Mouse (Mus musculus): ENCODE measurements around the gene Phgdh. TPM values are rescaled to one million over a fixed set of nuclear protein-coding genes. Genes with fewer than 3 reads are reported as not detected.

Phgdh gene
- polyA plus RNA-seq, 1 experiment = 18.1 TPM

DNA sequence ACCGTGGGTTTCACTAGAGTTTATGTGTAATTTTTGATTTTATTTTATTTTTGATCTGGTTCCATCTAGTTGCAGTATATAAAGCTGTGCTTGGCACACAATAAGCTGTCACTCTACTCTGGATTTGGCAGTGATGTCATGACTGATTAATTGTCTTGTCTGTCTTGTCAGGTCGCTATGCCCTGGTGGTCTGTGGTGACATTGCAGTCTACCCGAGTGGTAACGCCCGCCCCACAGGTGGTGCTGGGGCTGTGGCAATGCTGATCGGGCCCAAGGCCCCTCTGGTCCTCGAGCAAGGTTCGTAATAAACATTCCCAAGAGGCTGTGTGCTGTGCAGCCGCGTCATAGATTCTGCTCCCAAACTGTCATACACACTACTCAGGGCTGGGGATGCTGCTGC lies 43.8 kb downstream of the Phgdh start:
- no peak for TF ChIP-seq CTCF (IDR thresholded peaks at IDR 0.05; ENCODE audit: control insufficient read depth, insufficient read depth, insufficient replicate concordance, low read depth, low read length)
- no peak for TF ChIP-seq POLR2A (IDR thresholded peaks at IDR 0.05; ENCODE audit: control insufficient read depth, low read depth, low read length)

DNA sequence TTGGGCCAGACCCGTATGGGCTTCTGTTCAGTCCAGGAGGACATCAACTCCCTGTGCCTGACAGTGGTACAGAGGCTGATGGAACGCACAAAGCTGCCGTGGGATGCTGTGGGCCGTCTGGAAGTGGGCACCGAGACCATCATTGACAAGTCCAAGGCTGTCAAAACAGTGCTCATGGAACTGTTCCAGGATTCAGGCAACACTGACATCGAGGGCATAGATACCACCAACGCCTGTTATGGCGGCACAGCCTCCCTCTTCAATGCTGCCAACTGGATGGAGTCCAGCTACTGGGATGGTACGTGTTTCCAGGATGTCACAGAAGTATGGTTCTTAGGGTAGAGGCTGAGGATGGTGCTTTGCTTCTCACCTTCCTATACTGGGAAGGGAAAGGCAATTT lies 48.7 kb downstream of the Phgdh start:
- TF ChIP-seq POLR2A (IDR thresholded peaks at IDR 0.05; ENCODE audit: control insufficient read depth, low read depth, low read length) (no peak), CTCF (IDR thresholded peaks at IDR 0.05; ENCODE audit: control insufficient read depth, insufficient read depth, insufficient replicate concordance, low read depth, low read length) (no peak)
- H3K4me3 ChIP-seq (ENCODE audit: control insufficient read depth, low read depth, low read length) = no peak overlapping the region
- H3K27ac ChIP-seq (ENCODE audit: control insufficient read depth, insufficient read depth, low read depth, low read length) = no peak overlapping the region
- no peaks in the 10 kb centered on the region for H3K4me1 ChIP-seq (ENCODE audit: control insufficient read depth, insufficient read depth, low read length)
- no peaks in the 10 kb centered on the region for H3K36me3 ChIP-seq (ENCODE audit: control insufficient read depth, insufficient read depth, low read length)
- no peaks in the 10 kb centered on the region for H3K27me3 ChIP-seq (ENCODE audit: control insufficient read depth, insufficient read depth, low read length)

More for the DNA sequence above, 43.8 kb downstream of the Phgdh start:
- no peak overlapping the region for H3K4me3 ChIP-seq (ENCODE audit: control insufficient read depth, low read depth, low read length)
- no peaks in the 10 kb centered on the region for H3K27me3 ChIP-seq (ENCODE audit: control insufficient read depth, insufficient read depth, low read length)
- no peaks in the 10 kb centered on the region for H3K36me3 ChIP-seq (ENCODE audit: control insufficient read depth, insufficient read depth, low read length)
- no peak overlapping the region for H3K27ac ChIP-seq (ENCODE audit: control insufficient read depth, insufficient read depth, low read depth, low read length)
- H3K4me1 ChIP-seq (ENCODE audit: control insufficient read depth, insufficient read depth, low read length) = no peaks in the 10 kb centered on the region

DNA sequence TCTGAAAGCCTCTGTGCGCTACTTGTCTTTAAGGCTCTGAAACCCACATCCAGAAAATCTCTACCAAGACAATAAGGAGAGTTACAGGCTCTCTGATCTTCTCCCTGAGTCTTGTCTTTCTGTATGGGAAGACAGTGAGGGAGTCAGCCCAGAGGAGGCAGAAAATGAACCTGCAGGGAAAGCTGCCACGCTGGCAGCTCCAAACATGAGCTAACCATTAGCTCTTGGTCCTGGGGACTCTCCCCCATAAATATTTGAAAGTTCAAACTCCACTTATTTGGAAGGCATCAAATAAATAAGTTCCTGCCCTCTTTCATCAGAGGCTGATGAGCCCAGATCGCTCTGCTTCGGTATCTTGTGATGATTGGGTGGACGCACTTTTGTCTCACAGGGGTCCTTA lies 56.6 kb downstream of the Phgdh start:
- Histone ChIP-seq H3K4me3 (ENCODE audit: control insufficient read depth, low read depth, low read length) (no peak overlapping the region), H3K36me3 (ENCODE audit: control insufficient read depth, insufficient read depth, low read length) (no peaks in the 10 kb centered on the region), H3K27ac (ENCODE audit: control insufficient read depth, insufficient read depth, low read depth, low read length) (no peak overlapping the region), H3K4me1 (ENCODE audit: control insufficient read depth, insufficient read depth, low read length) (no peaks in the 10 kb centered on the region), H3K27me3 (ENCODE audit: control insufficient read depth, insufficient read depth, low read length) (no peaks in the 10 kb centered on the region)
- TF ChIP-seq POLR2A (IDR thresholded peaks at IDR 0.05; ENCODE audit: control insufficient read depth, low read depth, low read length) = no peak
- no peak for TF ChIP-seq CTCF (IDR thresholded peaks at IDR 0.05; ENCODE audit: control insufficient read depth, insufficient read depth, insufficient replicate concordance, low read depth, low read length)

DNA sequence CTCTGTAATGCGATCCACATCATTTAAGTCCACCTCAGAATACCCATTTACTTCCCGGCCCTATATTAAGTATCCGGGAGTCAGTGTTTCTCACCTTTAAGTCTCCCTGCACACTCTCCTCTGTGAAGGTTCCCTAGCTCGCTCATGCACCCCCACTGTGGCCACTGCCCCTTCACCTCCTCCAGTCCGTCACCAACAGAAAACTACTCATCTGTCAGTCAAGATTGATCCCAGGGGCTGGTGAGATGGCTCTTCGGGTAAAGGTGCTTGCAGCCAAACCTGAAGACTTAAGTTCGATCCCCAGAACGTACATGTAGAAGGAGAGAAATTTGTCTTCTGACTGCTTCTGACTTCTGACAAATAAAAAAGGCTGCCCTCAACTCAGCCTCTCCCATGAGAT lies 57.4 kb downstream of the Phgdh start:
- Histone ChIP-seq H3K36me3 (ENCODE audit: control insufficient read depth, insufficient read depth, low read length) (no peaks in the 10 kb centered on the region), H3K4me1 (ENCODE audit: control insufficient read depth, insufficient read depth, low read length) (no peaks in the 10 kb centered on the region), H3K27me3 (ENCODE audit: control insufficient read depth, insufficient read depth, low read length) (no peaks in the 10 kb centered on the region), H3K4me3 (ENCODE audit: control insufficient read depth, low read depth, low read length) (peak overlapping the region; percentile 3), H3K27ac (ENCODE audit: control insufficient read depth, insufficient read depth, low read depth, low read length) (no peak overlapping the region; the same call in 1 of the 2 replicates)
- no peak for TF ChIP-seq CTCF (IDR thresholded peaks at IDR 0.05; ENCODE audit: control insufficient read depth, insufficient read depth, insufficient replicate concordance, low read depth, low read length)

DNA sequence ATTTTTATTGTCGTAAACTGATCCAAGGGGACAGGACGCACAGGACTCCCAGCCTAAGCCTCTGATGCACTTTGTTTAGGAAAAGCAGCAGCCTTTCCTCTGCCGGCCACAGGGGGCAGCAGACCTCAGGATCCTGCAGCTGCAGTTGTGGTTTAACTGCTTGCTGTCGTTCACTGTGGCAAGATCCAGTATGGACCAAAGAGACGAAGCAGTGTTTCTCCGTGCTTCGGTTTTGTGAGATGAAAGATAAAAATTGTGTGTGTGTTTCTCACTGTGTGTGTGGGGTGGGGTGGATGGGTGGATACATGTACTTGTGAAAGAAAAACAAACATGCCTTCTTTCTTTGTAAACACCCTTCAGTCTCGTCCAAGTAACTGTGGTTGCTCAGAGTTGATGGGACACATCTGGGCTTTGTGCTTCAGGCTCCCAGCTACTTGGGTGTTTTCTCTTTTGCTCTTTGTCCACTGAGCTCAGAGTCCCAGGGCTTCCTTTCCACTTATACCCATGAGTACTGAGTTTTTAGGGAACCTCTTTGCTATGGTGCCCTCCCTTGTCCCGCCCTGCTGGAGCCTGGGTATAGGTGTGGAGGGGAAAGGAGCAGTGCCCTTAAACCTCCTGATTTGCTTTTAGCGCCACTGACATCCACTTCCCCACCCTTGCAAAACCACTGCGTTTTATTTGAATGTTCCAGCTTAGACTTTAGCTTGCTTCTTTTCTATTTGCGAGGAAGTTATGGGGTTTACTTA lies 58.7 kb downstream of the Phgdh start:
- TF ChIP-seq CTCF (IDR thresholded peaks at IDR 0.05; ENCODE audit: control insufficient read depth, insufficient read depth, insufficient replicate concordance, low read depth, low read length) (peak; percentile 91; the same call in 1 of the 2 replicates), POLR2A (IDR thresholded peaks at IDR 0.05; ENCODE audit: control insufficient read depth, low read depth, low read length) (no peak)
- Histone ChIP-seq H3K4me1 (ENCODE audit: control insufficient read depth, insufficient read depth, low read length) (no peaks in the 10 kb centered on the region), H3K27ac (ENCODE audit: control insufficient read depth, insufficient read depth, low read depth, low read length) (no peak overlapping the region), H3K4me3 (ENCODE audit: control insufficient read depth, low read depth, low read length) (peak overlapping the region; percentile 35), H3K36me3 (ENCODE audit: control insufficient read depth, insufficient read depth, low read length) (no peaks in the 10 kb centered on the region), H3K27me3 (ENCODE audit: control insufficient read depth, insufficient read depth, low read length) (no peaks in the 10 kb centered on the region)

DNA sequence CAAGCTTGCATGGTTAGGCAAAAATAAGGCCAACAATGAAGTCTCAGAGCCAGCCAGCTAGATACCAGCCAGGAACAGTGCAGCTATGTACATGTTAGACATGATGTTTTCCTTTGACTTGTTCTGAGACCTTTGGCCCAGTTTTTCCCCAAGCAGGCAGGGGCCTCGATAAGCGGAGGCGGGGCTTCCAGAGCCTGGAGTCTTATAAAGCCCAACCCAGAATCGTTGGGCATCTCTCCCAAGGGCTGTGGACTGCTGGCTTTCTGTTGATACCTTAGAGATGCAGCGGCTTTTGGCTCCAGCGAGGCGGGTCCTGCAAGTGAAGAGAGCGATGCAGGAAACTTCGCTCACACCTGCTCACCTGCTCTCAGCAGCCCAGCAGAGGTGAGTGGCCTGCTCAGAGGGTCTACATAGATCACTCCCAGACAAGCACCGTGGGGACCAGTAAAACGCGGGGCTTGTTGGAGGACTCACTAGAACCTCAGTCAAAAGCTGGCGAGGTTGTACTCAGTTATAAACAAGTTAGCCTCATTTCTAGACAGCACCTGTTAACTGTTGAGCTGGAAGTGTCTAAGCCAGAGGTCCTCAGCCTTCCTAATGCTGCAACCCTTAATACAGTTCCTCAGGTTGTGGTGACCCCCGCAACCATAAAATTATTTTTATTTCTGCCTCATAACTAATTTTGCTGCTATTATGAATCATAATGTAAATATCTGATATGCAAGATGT lies 59.4 kb downstream of the Phgdh start, which contains the start of gene Hmgcs2:
Gene Hmgcs2 (plus strand): TSS at position 232 of the 729 bp plus-strand sequence.
- Histone ChIP-seq H3K27ac (ENCODE audit: control insufficient read depth, insufficient read depth, low read depth, low read length) (peak within 1 kb of the TSS; percentile 39), H3K27me3 (ENCODE audit: control insufficient read depth, insufficient read depth, low read length) (no peaks in the 10 kb centered on the region), H3K36me3 (ENCODE audit: control insufficient read depth, insufficient read depth, low read length) (no peaks in the 10 kb centered on the region), H3K4me1 (ENCODE audit: control insufficient read depth, insufficient read depth, low read length) (no peaks in the 10 kb centered on the region), H3K4me3 (ENCODE audit: control insufficient read depth, low read depth, low read length) (peak within 1 kb of the TSS; percentile 47)
- TF ChIP-seq POLR2A (IDR thresholded peaks at IDR 0.05; ENCODE audit: control insufficient read depth, low read depth, low read length) (peak; percentile 62), CTCF (IDR thresholded peaks at IDR 0.05; ENCODE audit: control insufficient read depth, insufficient read depth, insufficient replicate concordance, low read depth, low read length) (no peak)

DNA sequence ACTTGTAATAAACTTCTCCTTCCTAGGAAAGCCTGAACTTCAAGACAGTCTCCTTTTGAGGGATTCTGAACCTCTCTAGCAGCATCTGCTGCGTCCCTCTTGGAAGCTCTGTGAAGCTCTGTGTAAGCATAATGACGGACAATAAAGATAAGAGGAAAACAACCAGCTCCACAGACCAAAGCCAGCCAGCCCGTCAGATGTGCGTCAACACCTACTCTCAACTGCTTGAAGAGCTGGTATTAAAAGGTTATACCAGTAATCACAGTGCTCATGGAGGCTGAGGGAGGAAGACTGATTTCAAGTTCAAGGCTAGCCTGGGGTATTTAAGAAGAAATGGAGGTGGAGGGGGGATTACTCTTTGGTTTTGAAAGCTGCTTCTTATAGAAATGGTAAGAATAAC lies 60.1 kb downstream of the Phgdh start:
- TF ChIP-seq POLR2A (IDR thresholded peaks at IDR 0.05; ENCODE audit: control insufficient read depth, low read depth, low read length) (no peak), CTCF (IDR thresholded peaks at IDR 0.05; ENCODE audit: control insufficient read depth, insufficient read depth, insufficient replicate concordance, low read depth, low read length) (no peak)
- Histone ChIP-seq H3K27me3 (ENCODE audit: control insufficient read depth, insufficient read depth, low read length) (no peaks in the 10 kb centered on the region), H3K27ac (ENCODE audit: control insufficient read depth, insufficient read depth, low read depth, low read length) (peak overlapping the region; percentile 39; the same call in 1 of the 2 replicates), H3K4me1 (ENCODE audit: control insufficient read depth, insufficient read depth, low read length) (no peaks in the 10 kb centered on the region), H3K4me3 (ENCODE audit: control insufficient read depth, low read depth, low read length) (no peak overlapping the region), H3K36me3 (ENCODE audit: control insufficient read depth, insufficient read depth, low read length) (no peaks in the 10 kb centered on the region)

Measured in testis, adult 2 months (tissue).